9 mouse cellular contexts compared by ENCODE assay signal in the genomic region with DNA sequence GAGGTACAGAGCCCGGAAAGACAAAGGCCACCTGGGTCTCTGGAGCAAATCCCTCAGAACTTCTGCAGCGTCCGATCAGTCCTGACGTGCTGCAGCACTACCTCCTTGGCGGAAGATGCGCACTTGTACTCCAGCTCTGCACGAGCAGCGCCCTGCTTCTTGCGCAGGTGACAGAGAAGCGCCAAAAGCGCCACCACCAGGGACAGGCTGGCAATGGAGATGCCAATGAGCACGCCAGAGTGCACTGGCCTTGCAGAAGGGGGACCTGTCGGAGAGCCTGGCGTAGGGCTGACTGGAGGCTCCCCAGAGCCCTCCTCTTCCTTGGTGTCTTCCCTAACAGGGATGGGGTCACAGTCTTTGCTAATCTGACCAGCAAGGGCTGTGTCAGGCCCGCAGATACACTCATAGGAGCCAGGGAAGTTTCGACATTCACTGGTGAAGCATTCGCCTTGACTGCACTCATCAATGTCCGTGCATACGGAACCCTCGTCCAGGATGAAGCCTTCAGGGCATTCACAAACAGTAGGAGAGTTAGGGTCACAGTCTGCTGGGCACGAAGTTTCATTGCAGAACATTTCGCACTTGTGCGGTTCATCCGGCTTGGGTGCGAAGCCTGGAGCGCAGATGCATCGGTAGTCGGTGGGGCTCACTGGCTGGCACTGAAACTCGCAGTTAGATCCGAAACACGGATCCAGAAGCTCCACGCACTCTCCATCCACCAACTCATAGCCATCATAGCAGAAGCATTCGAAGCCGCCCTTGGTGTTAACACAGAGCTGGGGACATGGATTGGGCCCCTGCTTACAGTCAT. TPM values are rescaled to one million over a fixed set of nuclear protein-coding genes. Genes with fewer than 3 reads are reported as not detected.
DNase-seq lines count a peak whose midpoint lies in the region; ATAC-seq lines count a peak whose summit lies in the region.
"Had no signal": no experiment of that assay in that cellular context is flagged by ENCODE, and none has a peak within 500 bp of the region (broad histone marks: within the 10 kb centered on the region; RNA-seq: fewer than 3 reads in every experiment).

No protein-coding gene starts in this region.

- H3K9me3 ChIP-seq in lung, embryonic 16.5 days (ENCODE audit: control insufficient read depth, low read length): no peaks in the 10 kb centered on the region

- H3K4me2 ChIP-seq in lung, embryonic 16.5 days (ENCODE audit: low read depth, low read length): peak overlapping the region; percentile 93

- peak; percentile 6 to 15 for DNase-seq in cerebellum, postnatal 25 days
- no peak for DNase-seq in cerebellum, adult 11 months
- DNase-seq in adrenal gland, postnatal 36 days: peak; percentile 50 to 52
- DNase-seq in heart, adult 9 months (ENCODE audit: low spot score in 2 of 2): peak; percentile 39 to 45
- peak; percentile 41 for DNase-seq in kidney, adult 9 months

- H3K9ac ChIP-seq in lung, embryonic 16.5 days (ENCODE audit: low read length): peak overlapping the region; percentile 88

- H3K27me3 ChIP-seq in lung, embryonic 16.5 days (ENCODE audit: control insufficient read depth, insufficient read depth, low read depth, low read length): no peaks in the 10 kb centered on the region
- H3K27me3 ChIP-seq: CH12.LX had no signal

- peak overlapping the region; percentile 92 for H3K27ac ChIP-seq in lung, embryonic 16.5 days (ENCODE audit: low read length)

- peak; percentile 12; the same call in 1 of the 2 replicates for ATAC-seq in lung, embryonic 16.5 days (ENCODE audit: low read depth)
- ATAC-seq in neutrophil, adult 5-6 weeks (ENCODE audit: extremely low read depth, insufficient number of reproducible peaks, low FRiP score, poor library complexity, severe bottlenecking): peak; percentile 47
- ATAC-seq in activated CD4-positive, CD25-positive, alpha-beta regulatory T cell, adult 4 months: no peak

- peaks cover 28% of the 10 kb centered on the region for H3K4me1 ChIP-seq in lung, embryonic 16.5 days (replicated peaks; ENCODE audit: control insufficient read depth, insufficient read depth, low read length)

- H3K4me3 ChIP-seq in lung, embryonic 16.5 days (ENCODE audit: low read length): peak overlapping the region; percentile 79

- no peaks in the 10 kb centered on the region for H3K36me3 ChIP-seq in lung, embryonic 16.5 days (ENCODE audit: control insufficient read depth, insufficient read depth, low read length)

- 5% methylated on average over 34 of the region's 34 CpGs for WGBS in lung, embryonic 16.5 days

RNA-seq across cellular contexts. Expression of a gene that starts 1.6 kb away (rescaled TPM):
- 10 to 100 TPM; 20.5 to 34.7 TPM for total RNA-seq in adrenal gland, postnatal 36 days (2021)
- polyA plus RNA-seq in lung, embryonic 16.5 days (2015; fragmentation: Nextera tagmentation; extraction: Ambion mirVana): 100.0 and 109 TPM in 2 replicates
- total RNA-seq in neutrophil, adult 5-6 weeks (2017): 17.3 and 18.0 TPM in 2 replicates
- under 1 TPM; 0.26 to 0.32 TPM for polyA plus RNA-seq in activated CD4-positive, CD25-positive, alpha-beta regulatory T cell, adult 4 months (2017; shearing (Covaris generic))
- total RNA-seq: CH12.LX had no signal

RNA-seq across cellular contexts. Expression of a gene that starts 11.2 kb away (rescaled TPM):
- total RNA-seq in adrenal gland, postnatal 36 days (2021): under 1 TPM in 1 of 2 experiments, not detected in 1; 0.36 TPM
- 3.1 and 3.8 TPM in 2 replicates for polyA plus RNA-seq in lung, embryonic 16.5 days (2015; fragmentation: Nextera tagmentation; extraction: Ambion mirVana)
- total RNA-seq in neutrophil, adult 5-6 weeks (2017): 2.0 and 3.6 TPM in 2 replicates
- not detected for polyA plus RNA-seq in activated CD4-positive, CD25-positive, alpha-beta regulatory T cell, adult 4 months (2017; shearing (Covaris generic))
- total RNA-seq: CH12.LX had no signal

RNA-seq across cellular contexts. Expression of a gene that starts 37.0 kb away (rescaled TPM):
- total RNA-seq in adrenal gland, postnatal 36 days (2021): 10 to 100 TPM; 24.2 to 55.3 TPM
- polyA plus RNA-seq in lung, embryonic 16.5 days (2015; fragmentation: Nextera tagmentation; extraction: Ambion mirVana): 38.3 and 40.2 TPM in 2 replicates
- 15.1 and 15.7 TPM in 2 replicates for total RNA-seq in neutrophil, adult 5-6 weeks (2017)
- under 1 TPM in 1 of 2 experiments, not detected in 1; 0.08 TPM for polyA plus RNA-seq in activated CD4-positive, CD25-positive, alpha-beta regulatory T cell, adult 4 months (2017; shearing (Covaris generic))
